Mouse (Mus musculus) lung, embryonic 16.5 days (tissue): ENCODE data around the gene Exosc10. TPM values are rescaled to one million over a fixed set of nuclear protein-coding genes. Genes with fewer than 3 reads are reported as not detected.
A peak's percentile ranks its signal among the peaks of the same experiment; 100 is the strongest.

ENCODE experiments used
- ATAC-seq: fragments of 200-750 bp; cut with Nextera tagmentation; 2 replicates; pipeline ENCODE4 v1.8.0; 2017; ENCODE audit warnings: low read depth, mild to moderate bottlenecking, moderate library complexity
- H3K27ac ChIP-seq: fragments of 300-500 bp; sonication (generic); 2 replicates; pipeline ENCODE4 v1.5.1; 2014; ENCODE audit warnings: mild to moderate bottlenecking, control low read depth, low read length
- H3K27me3 ChIP-seq: fragments of 300-500 bp; sonication (generic); 2 replicates; pipeline ENCODE4 v1.6.1; 2014; ENCODE audit warnings: low read depth, low read length, mixed read lengths; ENCODE audit not compliant: control insufficient read depth, insufficient read depth
- H3K36me3 ChIP-seq: fragments of 300-500 bp; sonication (generic); 2 replicates; pipeline ENCODE4 v1.6.1; 2014; ENCODE audit warnings: low read length; ENCODE audit not compliant: control insufficient read depth, insufficient read depth
- H3K4me1 ChIP-seq: fragments of 300-500 bp; sonication (generic); replicated peaks from 2 replicates; pipeline ENCODE4 v1.6.1; 2014; ENCODE audit warnings: low read length, mixed read lengths; ENCODE audit not compliant: control insufficient read depth, insufficient read depth
- H3K4me2 ChIP-seq: fragments of 300-500 bp; sonication (generic); 2 replicates; pipeline ENCODE4 v1.6.1; 2014; ENCODE audit warnings: low read depth, low read length, control low read depth
- H3K4me3 ChIP-seq: fragments of 300-500 bp; sonication (generic); 2 replicates; pipeline ENCODE4 v1.5.1; 2014; ENCODE audit warnings: mild to moderate bottlenecking, low read length, control low read depth
- H3K9ac ChIP-seq: fragments of 300-500 bp; sonication (generic); 2 replicates; pipeline ENCODE4 v1.6.1; 2014; ENCODE audit warnings: low read length, control low read depth
- H3K9me3 ChIP-seq: fragments of 300-500 bp; sonication (generic); 2 replicates; pipeline ENCODE4 v1.6.1; 2016; ENCODE audit warnings: low read length; ENCODE audit not compliant: control insufficient read depth
- WGBS: fragments of 180-500 bp; shearing (Covaris S2); extraction: QIAGEN DNeasy Blood & Tissue Kit; methylation state at CpG from one replicate; pipeline ENCODE4 v1.1.7; 2014; 5-methylcytosine and 5-hydroxymethylcytosine counted together
- polyA plus RNA-seq: library from polyadenylated mRNA; unstranded; fragments of >200 nt; fragmentation: Nextera tagmentation; extraction: Ambion mirVana; gene quantifications from 2 replicates; pipeline ENCODE4 v1.2.1, GENCODE M21; 2015

The Exosc10 gene
- polyA plus RNA-seq, 1 experiment from 2014 or later, result 90.8 TPM

DNA sequence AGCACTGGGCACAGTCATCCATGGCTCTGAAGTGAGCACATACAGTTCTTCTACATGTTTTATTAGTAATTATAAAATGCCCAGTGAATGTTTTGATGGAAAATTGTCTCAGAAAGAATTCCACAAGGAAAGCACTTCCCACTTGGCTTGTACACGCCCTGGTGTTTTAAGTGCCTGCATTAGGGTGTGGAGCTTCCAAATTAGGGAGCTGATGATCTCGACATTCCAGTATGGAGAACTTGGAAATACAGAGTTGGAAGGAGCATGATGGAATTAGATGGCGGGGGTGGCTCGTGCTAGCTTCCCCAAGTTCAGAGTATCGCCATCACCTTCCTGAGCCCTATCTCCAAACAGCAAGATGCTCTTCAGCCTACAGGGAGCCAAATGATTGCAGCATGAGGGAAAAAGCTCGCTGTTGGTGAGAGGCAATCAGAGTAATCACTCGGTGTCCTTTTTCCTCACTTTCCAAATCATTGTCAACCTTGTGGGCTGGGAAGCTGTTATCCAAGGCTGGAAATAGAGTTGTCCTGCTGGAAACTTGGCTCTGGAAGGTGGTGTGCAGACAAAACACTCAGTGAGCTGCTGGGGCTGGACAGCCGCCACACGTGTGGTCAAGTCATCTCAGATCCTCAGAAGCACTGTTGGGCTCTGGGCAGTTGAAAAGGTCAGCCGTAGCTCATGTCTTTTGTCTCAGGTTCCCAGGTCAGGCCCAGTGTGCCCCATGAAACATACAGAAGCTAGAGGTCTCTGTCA lies 30.9 kb upstream of the Exosc10 start:
- peaks cover 31% of the 10 kb centered on the region; the same call in 1 of the 2 replicates for H3K36me3 ChIP-seq
- H3K27ac ChIP-seq, result no peak overlapping the region
- 88% methylated on average over 10 of the region's 10 CpGs for WGBS
- no peaks in the 10 kb centered on the region for H3K4me1 ChIP-seq
- no peak for ATAC-seq
- no peak overlapping the region for H3K4me2 ChIP-seq
- no peak overlapping the region for H3K9ac ChIP-seq
- no peaks in the 10 kb centered on the region for H3K27me3 ChIP-seq
- H3K9me3 ChIP-seq, result no peaks in the 10 kb centered on the region
- H3K4me3 ChIP-seq, result no peak overlapping the region

DNA sequence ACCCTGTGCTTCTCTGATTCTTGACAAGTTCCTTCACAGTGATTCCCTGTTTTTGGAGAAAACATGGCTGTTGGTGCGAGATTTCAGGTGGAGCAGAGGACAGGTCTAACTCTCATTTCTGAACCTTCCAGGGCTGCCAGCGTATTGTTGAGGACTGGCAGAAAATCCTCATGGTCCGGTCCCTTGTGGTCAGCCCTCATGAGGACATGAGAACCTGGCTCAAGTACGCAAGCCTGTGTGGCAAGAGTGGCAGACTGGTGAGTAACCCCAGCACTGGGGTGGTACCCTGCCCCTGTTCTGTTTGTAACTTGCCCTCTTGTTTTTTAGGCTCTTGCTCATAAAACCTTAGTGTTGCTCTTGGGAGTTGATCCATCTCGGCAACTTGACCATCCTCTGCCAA lies 27.9 kb upstream of the Exosc10 start:
- H3K27me3 ChIP-seq, result no peaks in the 10 kb centered on the region
- no peaks in the 10 kb centered on the region for H3K4me1 ChIP-seq
- H3K36me3 ChIP-seq, result peaks cover 28% of the 10 kb centered on the region
- no peak overlapping the region for H3K4me2 ChIP-seq
- no peak overlapping the region for H3K27ac ChIP-seq
- no peak overlapping the region for H3K4me3 ChIP-seq
- H3K9ac ChIP-seq, result no peak overlapping the region
- WGBS, result 91% methylated on average over 5 of the region's 5 CpGs
- no peak for ATAC-seq
- H3K9me3 ChIP-seq, result no peaks in the 10 kb centered on the region

DNA sequence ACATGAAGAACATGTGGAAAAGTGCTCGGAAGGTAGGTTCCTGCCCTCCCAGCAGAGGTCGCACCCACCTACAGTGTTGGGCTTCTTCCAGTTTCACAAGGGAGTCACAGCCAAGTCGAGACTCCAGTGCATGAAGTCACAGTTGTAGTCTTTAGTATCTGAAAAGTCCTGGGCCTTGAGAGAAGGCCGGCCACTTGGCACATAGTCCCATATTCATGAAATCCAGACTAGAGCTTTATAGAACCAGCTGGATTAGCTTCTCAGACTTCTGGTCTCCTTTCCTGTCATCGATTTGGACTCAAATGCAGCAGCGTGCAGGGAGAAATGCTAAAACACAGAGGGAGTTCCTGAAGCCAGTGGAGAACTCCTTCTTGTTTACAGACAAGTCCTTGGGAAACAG lies 27.5 kb upstream of the Exosc10 start:
- H3K27me3 ChIP-seq, result no peaks in the 10 kb centered on the region
- no peak overlapping the region for H3K4me2 ChIP-seq
- no peak overlapping the region for H3K27ac ChIP-seq
- H3K9me3 ChIP-seq, result no peaks in the 10 kb centered on the region
- ATAC-seq, result no peak
- 84% methylated on average over 6 of the region's 6 CpGs for WGBS
- no peaks in the 10 kb centered on the region for H3K4me1 ChIP-seq
- H3K36me3 ChIP-seq, result peaks cover 28% of the 10 kb centered on the region
- H3K4me3 ChIP-seq, result no peak overlapping the region
- H3K9ac ChIP-seq, result no peak overlapping the region

DNA sequence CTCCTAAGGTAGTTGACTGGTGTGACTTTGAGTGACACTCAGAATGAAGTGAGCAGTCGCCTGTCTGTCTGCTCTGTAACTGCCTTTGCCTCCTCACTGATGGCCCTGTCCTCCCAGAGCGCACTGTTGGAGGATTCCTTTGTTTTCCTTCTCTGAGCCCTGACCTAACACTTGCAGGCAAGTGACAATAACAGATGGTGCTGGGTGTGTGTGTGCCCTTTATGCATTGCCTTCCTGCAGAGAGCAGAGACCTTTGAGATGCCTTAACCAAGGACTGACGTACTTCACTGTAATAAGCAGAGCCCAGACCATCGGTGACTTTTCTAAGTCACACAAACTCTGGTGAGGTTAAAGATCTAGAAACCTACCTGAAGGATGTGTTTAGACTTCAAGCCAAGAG lies 26.9 kb upstream of the Exosc10 start:
- no peak overlapping the region for H3K4me3 ChIP-seq
- no peak overlapping the region for H3K9ac ChIP-seq
- H3K9me3 ChIP-seq, result no peaks in the 10 kb centered on the region
- ATAC-seq, result no peak
- no peak overlapping the region for H3K4me2 ChIP-seq
- no peaks in the 10 kb centered on the region for H3K4me1 ChIP-seq
- H3K27me3 ChIP-seq, result no peaks in the 10 kb centered on the region
- WGBS, result 58% methylated on average over 4 of the region's 4 CpGs
- H3K27ac ChIP-seq, result no peak overlapping the region
- H3K36me3 ChIP-seq, result peaks cover 24% of the 10 kb centered on the region

DNA sequence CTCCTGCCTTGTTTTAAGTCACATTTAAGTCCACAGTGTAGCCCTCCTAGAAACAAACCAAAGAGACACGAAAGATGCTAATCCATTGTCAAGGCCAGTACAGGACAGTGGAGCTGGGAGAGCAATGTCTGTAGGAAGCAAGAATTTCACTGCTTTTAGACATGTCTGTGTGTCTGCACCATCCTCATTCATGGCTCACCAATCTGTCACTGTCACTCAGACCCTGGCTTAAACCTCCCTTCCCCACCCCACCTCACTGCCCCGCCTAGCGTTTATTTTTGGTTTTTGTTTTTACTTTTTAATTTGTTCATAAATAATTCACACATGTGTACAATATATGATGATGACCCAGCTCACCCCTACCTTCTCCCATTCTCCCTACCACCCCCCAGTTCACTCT lies 25.7 kb upstream of the Exosc10 start:
- ATAC-seq, result no peak

DNA sequence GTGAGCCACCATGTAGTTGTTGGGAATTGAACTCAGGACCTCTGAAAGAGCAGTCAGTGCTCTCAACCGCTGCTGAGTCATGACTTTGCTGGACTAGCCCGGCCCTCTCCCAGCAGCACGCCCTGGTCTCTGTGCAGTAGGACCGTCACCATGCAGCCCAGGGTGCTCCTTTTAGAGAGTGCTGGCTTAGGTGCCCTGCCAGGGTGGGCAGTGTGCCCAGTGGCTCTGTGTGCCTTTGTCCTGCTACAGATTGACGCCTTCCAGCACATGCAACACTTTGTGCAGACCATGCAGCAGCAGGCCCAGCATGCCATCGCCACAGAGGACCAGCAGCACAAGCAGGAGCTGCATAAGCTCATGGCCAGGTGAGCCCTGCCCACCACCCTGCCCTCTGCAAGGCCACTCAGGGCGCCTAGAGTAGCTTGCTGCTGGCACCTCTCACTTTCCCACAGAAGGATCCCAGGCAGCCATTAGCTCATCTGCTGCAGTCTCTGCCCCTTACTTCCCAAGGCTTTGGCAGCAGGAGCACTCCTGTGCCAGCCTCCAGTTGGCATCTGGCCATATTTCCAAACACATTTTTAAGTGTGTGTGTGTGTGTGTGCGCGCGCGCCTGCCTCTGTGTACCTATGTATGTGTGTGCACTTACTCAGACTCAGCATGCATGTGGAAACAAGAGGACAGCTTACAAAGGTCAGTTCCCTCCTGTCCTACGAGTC lies 24.5 kb upstream of the Exosc10 start:
- no peak for ATAC-seq
- Histone ChIP-seq H3K27me3 (no peaks in the 10 kb centered on the region), H3K9me3 (no peaks in the 10 kb centered on the region), H3K27ac (no peak overlapping the region), H3K36me3 (peaks cover 30% of the 10 kb centered on the region), H3K9ac (no peak overlapping the region), H3K4me1 (no peaks in the 10 kb centered on the region), H3K4me3 (no peak overlapping the region), H3K4me2 (no peak overlapping the region)
- 91% methylated on average over 12 of the region's 12 CpGs for WGBS

More for the DNA sequence above, 25.7 kb upstream of the Exosc10 start:
- H3K9me3 ChIP-seq, result no peaks in the 10 kb centered on the region
- H3K27me3 ChIP-seq, result no peaks in the 10 kb centered on the region
- 92% methylated on average over 3 of the region's 3 CpGs for WGBS
- no peak overlapping the region for H3K27ac ChIP-seq
- H3K4me1 ChIP-seq, result no peaks in the 10 kb centered on the region
- H3K4me3 ChIP-seq, result no peak overlapping the region
- H3K4me2 ChIP-seq, result no peak overlapping the region
- H3K36me3 ChIP-seq, result peaks cover 22% of the 10 kb centered on the region
- no peak overlapping the region for H3K9ac ChIP-seq

DNA sequence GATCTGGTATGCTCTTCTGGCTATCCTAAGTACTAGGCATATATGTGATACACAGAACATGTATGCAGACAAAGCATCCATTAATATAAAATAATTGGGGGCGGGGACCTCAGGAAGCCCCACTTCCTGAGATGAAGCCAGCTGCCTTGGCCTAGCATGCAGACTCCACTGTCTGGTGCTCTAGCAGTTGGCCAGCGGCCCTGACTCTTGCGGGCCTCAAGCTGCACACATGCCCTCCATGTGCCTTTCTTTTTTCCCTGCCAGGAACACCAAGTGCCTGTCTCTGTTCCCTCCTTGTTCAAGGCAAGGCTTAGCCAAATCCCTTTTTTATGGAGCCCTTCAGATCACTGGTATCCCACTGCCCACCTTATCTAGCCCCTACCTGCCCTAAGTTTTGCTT lies 22.4 kb upstream of the Exosc10 start:
- H3K9me3 ChIP-seq, result no peaks in the 10 kb centered on the region
- peaks cover 38% of the 10 kb centered on the region for H3K36me3 ChIP-seq
- no peak overlapping the region for H3K4me3 ChIP-seq
- ATAC-seq, result no peak
- H3K27me3 ChIP-seq, result no peaks in the 10 kb centered on the region
- H3K27ac ChIP-seq, result no peak overlapping the region
- no peaks in the 10 kb centered on the region for H3K4me1 ChIP-seq
- H3K9ac ChIP-seq, result no peak overlapping the region
- 89% methylated on average over 3 of the region's 3 CpGs for WGBS
- no peak overlapping the region for H3K4me2 ChIP-seq

DNA sequence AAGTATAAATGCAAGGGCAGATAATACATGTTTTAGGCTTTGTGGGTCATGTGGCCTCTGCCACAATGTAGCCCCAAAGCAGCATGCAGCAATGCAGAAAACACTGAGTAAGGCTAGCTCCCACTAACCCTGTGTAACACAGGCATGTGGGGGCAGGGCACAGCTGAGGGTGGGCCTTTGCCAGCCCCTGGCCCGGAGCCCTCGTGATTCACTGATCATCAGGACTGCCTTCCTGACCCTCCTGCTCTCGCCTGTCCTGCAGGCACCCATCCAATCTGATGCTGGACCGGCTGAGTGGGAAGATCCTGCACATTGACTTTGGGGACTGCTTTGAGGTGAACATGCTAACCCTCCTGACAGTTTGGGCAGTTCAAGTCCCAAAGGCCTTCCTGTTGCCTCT lies 9.1 kb upstream of the Exosc10 start:
- H3K4me3 ChIP-seq, result no peak overlapping the region
- H3K27me3 ChIP-seq, result no peaks in the 10 kb centered on the region
- no peak for ATAC-seq
- no peak overlapping the region for H3K9ac ChIP-seq
- H3K4me1 ChIP-seq, result no peaks in the 10 kb centered on the region
- 73% methylated on average over 4 of the region's 4 CpGs for WGBS
- H3K36me3 ChIP-seq, result peaks cover 45% of the 10 kb centered on the region
- H3K27ac ChIP-seq, result no peak overlapping the region
- H3K4me2 ChIP-seq, result no peak overlapping the region
- H3K9me3 ChIP-seq, result no peaks in the 10 kb centered on the region

DNA sequence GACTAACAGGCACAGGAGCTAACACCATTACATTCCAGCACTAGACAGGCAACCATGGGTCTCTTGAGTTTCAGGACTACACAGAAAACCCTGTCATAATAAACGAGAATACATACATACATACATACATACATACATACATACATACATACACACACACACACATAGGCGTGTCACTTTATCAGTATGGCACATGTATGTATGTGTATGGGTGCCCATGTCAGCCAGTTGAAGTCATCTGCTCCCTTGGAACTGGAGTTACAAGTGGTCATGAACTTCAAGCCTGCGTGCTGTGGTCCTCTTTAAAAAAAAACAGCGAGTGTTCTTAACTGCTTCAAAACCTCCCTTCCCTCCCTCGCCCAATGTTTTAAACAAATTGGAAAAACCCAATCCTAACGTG lies 463 bp upstream of the Exosc10 start:
- Histone ChIP-seq H3K4me1 (0 out of 2 replicates have a peak, but pooled peaks cover 2% of the 10 kb centered on the region), H3K4me3 (peak overlapping the region; percentile 85), H3K27ac (peak overlapping the region; percentile 84), H3K27me3 (no peaks in the 10 kb centered on the region), H3K9me3 (no peaks in the 10 kb centered on the region), H3K36me3 (peaks cover 35% of the 10 kb centered on the region), H3K9ac (peak overlapping the region; percentile 98), H3K4me2 (peak overlapping the region; percentile 79)
- WGBS, result 23% methylated on average over 6 of the region's 6 CpGs
- peak; percentile 29; the same call in 1 of the 2 replicates for ATAC-seq
